Mouse (Mus musculus) ES-E14 (cell line): Measurements from ENCODE around the gene Phykpl. TPM values are rescaled to one million over a fixed set of nuclear protein-coding genes. Genes with fewer than 3 reads are reported as not detected.

ENCODE experiments used
- DNase-seq: peaks from one replicate; pipeline ENCODE4 v3.0.0-alpha.2; 2013; ENCODE audit warnings: low read depth, low spot score
- H3K27ac ChIP-seq: 2 replicates; pipeline ENCODE4 v1.5.1; 2012; ENCODE audit warnings: low read depth, mild to moderate bottlenecking, low read length, moderate library complexity, mixed read lengths; ENCODE audit not compliant: poor library complexity, insufficient read depth, severe bottlenecking
- H3K36me3 ChIP-seq: 2 replicates; pipeline ENCODE4 v1.6.1; 2012; ENCODE audit warnings: mild to moderate bottlenecking, low read length, moderate library complexity, mixed read lengths; ENCODE audit not compliant: control insufficient read depth, poor library complexity, insufficient read depth, severe bottlenecking
- H3K4me1 ChIP-seq, 2 experiments: fragments of 150-350 bp in 1 of 2; sonication (generic) in 1 of 2; 2 replicates each; pipeline ENCODE4 v1.6.1; 2012; ENCODE audit warnings: low read length in 2 of 2, mild to moderate bottlenecking in 1 of 2, mixed read lengths in 1 of 2; ENCODE audit not compliant: control insufficient read depth in 2 of 2, insufficient read depth in 2 of 2, poor library complexity in 1 of 2
- H3K4me3 ChIP-seq, 2 experiments: fragments of 150-350 bp in 1 of 2; sonication (generic) in 1 of 2; 2 replicates each; pipeline ENCODE4 v1.5.1; 2012; ENCODE audit warnings: low read length in 2 of 2, low read depth in 1 of 2, mild to moderate bottlenecking in 1 of 2, mixed read lengths in 1 of 2; ENCODE audit not compliant: insufficient read depth in 1 of 2, poor library complexity in 1 of 2, severe bottlenecking in 1 of 2
- H3K9ac ChIP-seq: 2 replicates; pipeline ENCODE4 v1.6.1; 2012; ENCODE audit warnings: low read depth, mild to moderate bottlenecking, low read length, mixed read lengths; ENCODE audit not compliant: poor library complexity, insufficient read depth, severe bottlenecking
- H3K9me3 ChIP-seq: fragments of 150-350 bp; sonication (generic); 2 replicates; pipeline ENCODE4 v1.6.1; 2012; ENCODE audit warnings: low read depth, mild to moderate bottlenecking, low read length; ENCODE audit not compliant: control insufficient read depth, insufficient read depth
- CHD2 ChIP-seq: IDR thresholded peaks from 2 replicates; pipeline ENCODE4 v1.6.1; 2014; ENCODE audit warnings: mild to moderate bottlenecking, low read depth, low read length, inconsistent platforms
- HCFC1 ChIP-seq: IDR thresholded peaks from 2 replicates; pipeline ENCODE4 v1.6.1; 2012; ENCODE audit warnings: low read length, inconsistent platforms, borderline replicate concordance; ENCODE audit not compliant: insufficient read depth
- MAFK ChIP-seq: IDR thresholded peaks from 2 replicates; pipeline ENCODE4 v1.6.1; 2014; ENCODE audit warnings: mild to moderate bottlenecking, low read depth, low read length, inconsistent platforms; ENCODE audit not compliant: insufficient read depth
- ZC3H11A ChIP-seq: IDR thresholded peaks from 2 replicates; pipeline ENCODE4 v1.6.1; 2012; ENCODE audit warnings: low read depth, mild to moderate bottlenecking, inconsistent platforms, low read length, borderline replicate concordance
- ZNF384 ChIP-seq: IDR thresholded peaks from 2 replicates; pipeline ENCODE4 v1.6.1; 2012; ENCODE audit warnings: low read depth, low read length, inconsistent platforms
- in situ Hi-C, 2 experiments: fragments of 600-800 bp; cut with MboI; formaldehyde crosslinking; loops; one replicate each; pipeline ENCODE4 v1.15.1; 2025; ENCODE audit warnings: low sequenced_read_pairs in 2 of 2, inconsistent platforms in 1 of 2; ENCODE audit not compliant: unreplicated experiment in 2 of 2
- total RNA-seq: library from RNA; depleted of rRNA; stranded (reverse); fragments of 300-350 nt; gene quantifications from 2 replicates; pipeline ENCODE4 v1.2.3, GENCODE M21; 2012

Phykpl gene
- total RNA-seq, 1 experiment: 23.4 TPM

GRCm38 (mm10) chr11:51552091-51552490 is 32.5 kb upstream of the Phykpl start:
- in situ Hi-C loops: no loop called here
- no peak overlapping the region for H3K4me3 ChIP-seq
- TF ChIP-seq ZNF384 (no peak), ZC3H11A (no peak), MAFK (no peak), CHD2 (no peak), HCFC1 (no peak)

GRCm38 (mm10) chr11:51554590-51554989 is 30.0 kb upstream of the Phykpl start:
- Histone ChIP-seq H3K27ac (no peak overlapping the region), H3K9me3 (no peaks in the 10 kb centered on the region), H3K9ac (no peak overlapping the region), H3K4me1 (no peaks in the 10 kb centered on the region), H3K4me3 (no peak overlapping the region), H3K36me3 (no peaks in the 10 kb centered on the region)
- no peak for DNase-seq
- in situ Hi-C loops: no loop called here
- TF ChIP-seq HCFC1: peak; percentile 48; the same call in 1 of the 2 replicates
- TF ChIP-seq ZC3H11A: no peak
- TF ChIP-seq ZNF384: 0 out of 2 replicates have a peak, but pooled peaks have one; percentile 46
- TF ChIP-seq MAFK: no peak
- no peak for TF ChIP-seq CHD2

More at GRCm38 (mm10) chr11:51552091-51552490, 32.5 kb upstream of the Phykpl start:
- Histone ChIP-seq H3K9ac (no peak overlapping the region), H3K4me1 (no peaks in the 10 kb centered on the region), H3K27ac (no peak overlapping the region), H3K9me3 (no peaks in the 10 kb centered on the region), H3K36me3 (no peaks in the 10 kb centered on the region)
- no peak for DNase-seq

- Histone ChIP-seq H3K9me3 (no peaks in the 10 kb centered on the region), H3K4me1 (no peaks in the 10 kb centered on the region), H3K27ac (no peak overlapping the region), H3K36me3 (no peaks in the 10 kb centered on the region), H3K9ac (no peak overlapping the region), H3K4me3 (no peak overlapping the region)
- no peak for DNase-seq
- in situ Hi-C loops: no loop called here
- TF ChIP-seq ZC3H11A: no peak
- TF ChIP-seq MAFK: no peak
- no peak for TF ChIP-seq CHD2
- TF ChIP-seq HCFC1: no peak
- TF ChIP-seq ZNF384: no peak
Observed at GRCm38 (mm10) chr11:51555066-51555465, 29.5 kb upstream of the Phykpl start.

GRCm38 (mm10) chr11:51563276-51563675 is 21.3 kb upstream of the Phykpl start:
- H3K4me1 ChIP-seq: peaks cover 0 to 2% of the 10 kb centered on the region in 2 experiments; a peak in 1 of 4 replicates

More at GRCm38 (mm10) chr11:51563276-51563675, 21.3 kb upstream of the Phykpl start:
- Histone ChIP-seq H3K27ac (no peak overlapping the region), H3K36me3 (no peaks in the 10 kb centered on the region), H3K9me3 (no peaks in the 10 kb centered on the region), H3K9ac (no peak overlapping the region), H3K4me3 (no peak overlapping the region)
- in situ Hi-C loops: no loop called here
- no peak for DNase-seq
- TF ChIP-seq ZC3H11A (no peak), ZNF384 (no peak), HCFC1 (no peak), CHD2 (no peak), MAFK (no peak)
